Mouse (Mus musculus) CH12.LX (cell line): ENCODE results near the gene Gstm6. TPM values are rescaled to one million over a fixed set of nuclear protein-coding genes. Genes with fewer than 3 reads are reported as not detected.

Experiments used
- DNase-seq: peaks from one replicate; pipeline ENCODE4 v3.0.0-alpha.2; 2013; ENCODE audit errors: extremely low read depth
- H3K27ac ChIP-seq: 2 replicates; pipeline ENCODE4 v1.5.1; 2012; ENCODE audit warnings: low read depth, mild to moderate bottlenecking, control low read depth, moderate library complexity; ENCODE audit not compliant: insufficient read depth
- H3K27me3 ChIP-seq: replicated peaks from 2 replicates; pipeline ENCODE3; 2012; ENCODE audit warnings: inconsistent platforms
- H3K36me3 ChIP-seq, 2 experiments: replicated peaks in 1 of 2; 2 replicates each; pipeline versions ENCODE3 to v1.6.1; 2012; ENCODE audit warnings: inconsistent platforms in 1 of 2, low read length in 1 of 2, mild to moderate bottlenecking in 1 of 2, mixed read lengths in 1 of 2, moderate library complexity in 1 of 2; ENCODE audit not compliant: control insufficient read depth in 1 of 2, insufficient read depth in 1 of 2
- H3K4me1 ChIP-seq, 2 experiments: 2 replicates each; pipeline ENCODE4 v1.6.1; 2012; ENCODE audit warnings: inconsistent platforms in 1 of 2, moderate library complexity in 1 of 2; ENCODE audit not compliant: insufficient read depth in 2 of 2, control insufficient read depth in 1 of 2
- H3K4me2 ChIP-seq: 2 replicates; pipeline ENCODE4 v1.6.1; 2012; ENCODE audit warnings: low read depth, mild to moderate bottlenecking, control low read depth; ENCODE audit not compliant: poor library complexity, insufficient read depth, severe bottlenecking
- H3K4me3 ChIP-seq, 3 experiments: fragments of 150-350 bp in 1 of 3; sonication (generic) in 1 of 3; replicated peaks in 1 of 3; 2 replicates each; pipeline versions ENCODE3 to v1.5.1; 2011 to 2012; ENCODE audit warnings: low read depth in 2 of 3, low read length in 2 of 3, mild to moderate bottlenecking in 2 of 3, moderate library complexity in 2 of 3, control low read depth in 1 of 3, improper control_type of control experiment in 1 of 3, inconsistent platforms in 1 of 3, mixed read lengths in 1 of 3; ENCODE audit not compliant: poor library complexity in 1 of 3
- H3K79me2 ChIP-seq: replicated peaks from 2 replicates; pipeline ENCODE4 v1.6.1; 2012; ENCODE audit warnings: mild to moderate bottlenecking, moderate library complexity; ENCODE audit not compliant: control insufficient read depth, poor library complexity, insufficient read depth, severe bottlenecking; ENCODE audit errors: extremely low read depth
- H3K9ac ChIP-seq: 2 replicates; pipeline ENCODE4 v1.6.1; 2012; ENCODE audit warnings: low read depth, mild to moderate bottlenecking, control low read depth, moderate library complexity; ENCODE audit not compliant: insufficient read depth
- H3K9me3 ChIP-seq: replicated peaks from 2 replicates; pipeline ENCODE3; 2012; ENCODE audit warnings: low read length, inconsistent platforms, mixed read lengths
- CHD2 ChIP-seq: IDR thresholded peaks from 2 replicates; pipeline ENCODE4 v1.6.1; 2011; ENCODE audit warnings: low read length, improper control_type of control experiment
- CTCF ChIP-seq, 2 experiments: IDR thresholded peaks in 1 of 2; conservative IDR thresholded peaks in 1 of 2; 2 replicates each; pipeline ENCODE4 v1.5.1; 2011 to 2012; ENCODE audit warnings: low read depth in 2 of 2, low read length in 2 of 2, improper control_type of control experiment in 1 of 2, inconsistent platforms in 1 of 2, mild to moderate bottlenecking in 1 of 2, moderate library complexity in 1 of 2
- E2F4 ChIP-seq: IDR thresholded peaks from 2 replicates; pipeline ENCODE4 v1.6.1; 2011; ENCODE audit warnings: low read depth, low read length, improper control_type of control experiment; ENCODE audit not compliant: insufficient replicate concordance
- ELF1 ChIP-seq: IDR thresholded peaks from 2 replicates; pipeline ENCODE4 v1.6.1; 2014; ENCODE audit warnings: low read depth, mild to moderate bottlenecking, inconsistent platforms, low read length, improper control_type of control experiment
- ETS1 ChIP-seq: conservative IDR thresholded peaks from 2 replicates; pipeline ENCODE4 v1.6.1; 2012; ENCODE audit warnings: low read depth, mild to moderate bottlenecking, inconsistent platforms, low read length, improper control_type of control experiment, moderate library complexity
- IRF4 ChIP-seq: IDR thresholded peaks from 2 replicates; pipeline ENCODE4 v1.6.1; 2014; ENCODE audit warnings: low read depth, mild to moderate bottlenecking, inconsistent platforms, low read length, improper control_type of control experiment
- JUN ChIP-seq: IDR thresholded peaks from 2 replicates; pipeline ENCODE4 v1.6.1; 2011; ENCODE audit warnings: low read depth, mild to moderate bottlenecking, low read length, improper control_type of control experiment, moderate library complexity; ENCODE audit not compliant: insufficient read depth
- JUND ChIP-seq: conservative IDR thresholded peaks from 2 replicates; pipeline ENCODE4 v1.6.1; 2011; ENCODE audit warnings: low read depth, low read length, improper control_type of control experiment
- MAX ChIP-seq: IDR thresholded peaks from 2 replicates; pipeline ENCODE4 v1.6.1; 2011; ENCODE audit warnings: low read length, improper control_type of control experiment
- MXI1 ChIP-seq: IDR thresholded peaks from 2 replicates; pipeline ENCODE4 v1.6.1; 2011; ENCODE audit warnings: mild to moderate bottlenecking, low read depth, low read length, improper control_type of control experiment
- MYC ChIP-seq: IDR thresholded peaks from 2 replicates; pipeline ENCODE4 v1.6.1; 2011; ENCODE audit warnings: low read depth, mild to moderate bottlenecking, improper control_type of control experiment, low read length
- NRF1 ChIP-seq: IDR thresholded peaks from 2 replicates; pipeline ENCODE4 v1.6.1; 2014; ENCODE audit warnings: low read depth, mild to moderate bottlenecking, inconsistent platforms, low read length, improper control_type of control experiment, moderate library complexity
- PAX5 ChIP-seq: IDR thresholded peaks from 2 replicates; pipeline ENCODE4 v1.6.1; 2012; ENCODE audit warnings: low read length, inconsistent platforms, mixed read lengths
- POLR2A ChIP-seq: IDR thresholded peaks from 2 replicates; pipeline ENCODE4 v1.6.1; 2011; ENCODE audit warnings: low read depth, mild to moderate bottlenecking, improper control_type of control experiment, low read length
- POLR2AphosphoS2 ChIP-seq: IDR thresholded peaks from 2 replicates; pipeline ENCODE4 v1.6.1; 2011; ENCODE audit warnings: low read depth, low read length, improper control_type of control experiment
- RAD21 ChIP-seq: IDR thresholded peaks from 2 replicates; pipeline ENCODE4 v1.6.1; 2011; ENCODE audit warnings: low read depth, mild to moderate bottlenecking, low read length, improper control_type of control experiment, moderate library complexity
- RCOR1 ChIP-seq: conservative IDR thresholded peaks from 2 replicates; pipeline ENCODE4 v1.6.1; 2012; ENCODE audit warnings: low read depth, mild to moderate bottlenecking, inconsistent platforms, low read length, improper control_type of control experiment
- TBP ChIP-seq: conservative IDR thresholded peaks from 2 replicates; pipeline ENCODE4 v1.6.1; 2011; ENCODE audit warnings: low read depth, low read length, improper control_type of control experiment
- ZKSCAN1 ChIP-seq: IDR thresholded peaks from 2 replicates; pipeline ENCODE4 v1.6.1; 2012; ENCODE audit warnings: low read depth, inconsistent platforms, low read length, improper control_type of control experiment, borderline replicate concordance
- ZMIZ1 ChIP-seq: IDR thresholded peaks from 2 replicates; pipeline ENCODE4 v1.6.1; 2012; ENCODE audit warnings: low read depth, mild to moderate bottlenecking, inconsistent platforms, low read length, improper control_type of control experiment
- dilution Hi-C: fragments of 300-500 bp; cut with MboI; formaldehyde crosslinking; loops from 2 replicates; pipeline ENCODE4 v1.14.3; 2020; ENCODE audit warnings: low sequenced_read_pairs; ENCODE audit not compliant: extremely low pct_unique_long_range_greater_than_20kb, extremely low pct_ligation_motif_present
- in situ Hi-C: fragments of 300-500 bp; cut with MboI; formaldehyde crosslinking; loops from 3 replicates; pipeline ENCODE4 v1.14.3; 2019; ENCODE audit warnings: low sequenced_read_pairs, low pct_ligation_motif_present, low pct_unique_long_range_greater_than_20kb, mixed read lengths
- polyA plus RNA-seq: library from polyadenylated mRNA; unstranded; fragments of >175 nt; gene quantifications from 2 replicates; pipeline ENCODE4 v1.2.1, GENCODE M21; 2012; ENCODE audit warnings: low read depth; ENCODE audit not compliant: insufficient read length
- total RNA-seq, 2 experiments: library from RNA; depleted of rRNA; stranded (reverse); fragments of 300-350 nt in 1 of 2; fragments of >200 nt in 1 of 2; gene quantifications; 2 replicates each; pipeline ENCODE4 v1.2.3; 2012 to 2014

Gene Gstm6
- total and polyA plus RNA-seq, 3 experiments = 0.17 to 0.44 (median 0.35) TPM

DNA sequence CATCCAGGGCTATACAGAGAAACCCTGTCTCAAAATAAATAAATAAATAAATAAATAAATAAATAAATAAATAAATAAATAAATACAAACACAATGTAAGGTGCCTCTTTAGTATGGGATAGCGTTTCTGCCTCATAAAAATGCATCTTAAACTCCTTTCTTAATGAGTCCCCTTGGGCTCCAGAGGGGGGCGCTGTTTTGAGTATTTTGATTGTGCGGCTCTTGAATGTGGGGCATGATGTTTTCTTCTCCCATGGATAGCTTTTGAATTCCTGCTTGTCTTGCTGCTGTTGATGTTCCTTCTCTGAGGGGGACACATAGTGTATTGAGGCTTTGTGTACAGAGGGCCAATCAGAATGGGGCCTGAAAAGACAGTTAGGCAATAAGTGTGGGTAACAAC is 26.5 kb downstream of the Gstm6 start:
- H3K4me2 ChIP-seq = no peak overlapping the region
- dilution Hi-C loops (no loop called here), in situ Hi-C loops (loop anchor here (10.0 kb wide), 1 partner anchor 52 kb away; no protein-coding TSS in a partner anchor)
- H3K27me3 ChIP-seq = peaks cover 22% of the 10 kb centered on the region
- no peak overlapping the region for H3K4me3 ChIP-seq
- no peaks in the 10 kb centered on the region for H3K79me2 ChIP-seq
- TF ChIP-seq JUN = no peak
- TF ChIP-seq ZMIZ1 = no peak
- no peak for TF ChIP-seq ZKSCAN1
- TF ChIP-seq CTCF (conservative IDR thresholded peaks at IDR 0.05 in 1 of 2, IDR thresholded peaks at IDR 0.05 in 1 of 2; ENCODE audit: low read depth in 2 of 2, low read length in 2 of 2) = peak; percentile 20 to 42; a peak in 2 of 4 replicates
- no peak overlapping the region for H3K9ac ChIP-seq
- peak; percentile 21 for DNase-seq
- no peak overlapping the region for H3K27ac ChIP-seq
- peaks cover 2% of the 10 kb centered on the region for H3K9me3 ChIP-seq
- no peaks in the 10 kb centered on the region for H3K36me3 ChIP-seq
- H3K4me1 ChIP-seq = no peaks in the 10 kb centered on the region

DNA sequence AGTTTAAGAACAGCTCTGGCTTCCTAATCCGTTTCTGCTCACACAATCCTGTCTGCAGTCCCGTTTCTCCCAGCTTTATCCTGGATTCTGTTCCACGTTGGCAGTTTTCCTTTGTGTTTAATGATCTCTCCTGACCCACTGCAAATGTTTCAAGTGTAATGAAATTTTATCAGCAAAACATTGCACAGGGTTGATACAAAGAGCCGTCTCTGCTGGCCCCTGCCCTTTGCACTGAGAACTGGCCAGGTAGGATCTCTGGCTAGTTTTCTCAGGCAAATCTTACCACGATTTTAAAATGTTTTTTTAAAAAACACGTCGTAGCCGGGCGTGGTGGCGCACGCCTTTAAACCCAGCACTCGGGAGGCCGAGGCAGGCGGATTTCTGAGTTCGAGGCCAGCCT is 26.9 kb downstream of the Gstm6 start:
- Histone ChIP-seq H3K4me3 (no peak overlapping the region), H3K27me3 (peaks cover 24% of the 10 kb centered on the region), H3K79me2 (no peaks in the 10 kb centered on the region), H3K27ac (no peak overlapping the region), H3K4me1 (no peaks in the 10 kb centered on the region), H3K36me3 (no peaks in the 10 kb centered on the region), H3K9me3 (peaks cover 2% of the 10 kb centered on the region), H3K9ac (no peak overlapping the region), H3K4me2 (no peak overlapping the region)
- no peak for DNase-seq
- in situ Hi-C loops (loop anchor here (10.0 kb wide), 1 partner anchor 52 kb away; no protein-coding TSS in a partner anchor), dilution Hi-C loops (no loop called here)
- no peak for TF ChIP-seq TBP
- TF ChIP-seq NRF1 = no peak
- TF ChIP-seq CHD2 = no peak
- TF ChIP-seq MAX = no peak
- no peak for TF ChIP-seq PAX5
- no peak for TF ChIP-seq E2F4
- TF ChIP-seq MXI1 = no peak
- no peak for TF ChIP-seq POLR2A
- TF ChIP-seq RAD21 = no peak
- no peak for TF ChIP-seq JUND
- TF ChIP-seq IRF4 = no peak
- no peak for TF ChIP-seq ETS1
- TF ChIP-seq MYC = no peak
- TF ChIP-seq JUN = no peak
- TF ChIP-seq ELF1 = no peak
- TF ChIP-seq RCOR1 = no peak
- TF ChIP-seq POLR2AphosphoS2 = no peak
